Mouse (Mus musculus) bone marrow, adult 2 months (tissue): ENCODE results near the gene Arhgap10. TPM values are rescaled to one million over a fixed set of nuclear protein-coding genes. Genes with fewer than 3 reads are reported as not detected.
A peak's percentile ranks its signal among the peaks of the same experiment; 100 is the strongest.

ENCODE experiments used
- H3K27ac ChIP-seq: fragments of 200-500 bp; 2 replicates; pipeline ENCODE4 v1.5.1; 2012; ENCODE audit warnings: low read depth, mild to moderate bottlenecking, control low read depth, inconsistent platforms, low read length; ENCODE audit not compliant: control insufficient read depth, poor library complexity, insufficient read depth
- H3K4me1 ChIP-seq: fragments of 200-500 bp; 2 replicates; pipeline ENCODE4 v1.6.1; 2011; ENCODE audit warnings: low read length; ENCODE audit not compliant: control insufficient read depth, insufficient read depth
- H3K4me3 ChIP-seq: fragments of 200-500 bp; replicated peaks from 2 replicates; pipeline ENCODE3; 2011; ENCODE audit warnings: mild to moderate bottlenecking, low read depth, low read length, control low read depth; ENCODE audit not compliant: control insufficient read depth
- CTCF ChIP-seq: fragments of 200-500 bp; IDR thresholded peaks from 2 replicates; pipeline ENCODE4 v1.5.1; 2011; ENCODE audit warnings: low read length, control low read depth; ENCODE audit not compliant: control insufficient read depth, insufficient read depth
- POLR2A ChIP-seq: fragments of 200-500 bp; IDR thresholded peaks from 2 replicates; pipeline ENCODE4 v1.6.1; 2011; ENCODE audit warnings: low read depth, mild to moderate bottlenecking, control low read depth, low read length, borderline replicate concordance; ENCODE audit not compliant: control insufficient read depth
- WGBS: fragments of 180-500 bp; shearing (Covaris S2); methylation state at CpG from one replicate; pipeline ENCODE4 v1.1.7; 2018; 5-methylcytosine and 5-hydroxymethylcytosine counted together
- polyA plus RNA-seq: library from polyadenylated mRNA; stranded (reverse); fragments of >200 nt; gene quantifications from 2 replicates; pipeline ENCODE4 v1.2.4, GENCODE M21; 2011; ENCODE audit warnings: low replicate concordance; ENCODE audit not compliant: missing spikeins, insufficient read depth, insufficient read length

Gene Arhgap10
- polyA plus RNA-seq, 1 experiment = 11.8 TPM

DNA sequence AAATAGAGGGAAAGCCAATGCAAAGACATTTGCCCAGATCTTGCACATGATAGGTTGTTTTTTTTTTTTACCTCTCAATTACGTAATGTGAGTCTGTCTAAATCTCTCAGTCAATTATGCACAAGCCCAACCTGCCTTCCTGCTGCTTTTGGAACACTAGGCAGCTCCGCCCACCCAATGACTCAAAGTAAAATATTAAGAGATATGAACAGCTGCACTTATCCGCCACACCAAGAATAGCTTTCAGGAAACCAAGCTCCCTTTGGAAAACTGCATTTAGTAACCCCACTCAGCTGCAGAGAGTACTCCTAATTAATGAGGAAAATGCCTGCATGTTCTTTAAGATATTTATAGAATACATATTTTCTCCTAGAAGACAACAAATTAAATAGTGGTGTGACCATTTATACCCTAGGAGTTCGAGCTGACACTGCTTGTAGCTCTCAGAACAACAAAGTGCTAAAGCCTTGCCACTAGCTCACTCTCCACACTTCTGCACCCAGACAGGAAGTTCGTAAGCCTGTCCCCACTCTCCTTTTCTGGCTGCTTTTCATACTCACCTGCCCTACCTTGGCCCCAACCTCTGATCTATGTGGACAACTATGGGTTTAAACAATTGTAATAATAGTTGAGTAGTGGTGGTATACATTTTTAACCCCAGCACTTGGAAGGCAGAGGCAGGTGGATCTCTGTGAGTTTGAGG lies 25.2 kb downstream of the Arhgap10 start:
- WGBS = 35% methylated on average over 5 of the region's 5 CpGs
- no peak overlapping the region for H3K4me3 ChIP-seq
- H3K27ac ChIP-seq = no peak overlapping the region
- peaks cover 1% of the 10 kb centered on the region for H3K4me1 ChIP-seq
- TF ChIP-seq POLR2A (no peak), CTCF (no peak)

DNA sequence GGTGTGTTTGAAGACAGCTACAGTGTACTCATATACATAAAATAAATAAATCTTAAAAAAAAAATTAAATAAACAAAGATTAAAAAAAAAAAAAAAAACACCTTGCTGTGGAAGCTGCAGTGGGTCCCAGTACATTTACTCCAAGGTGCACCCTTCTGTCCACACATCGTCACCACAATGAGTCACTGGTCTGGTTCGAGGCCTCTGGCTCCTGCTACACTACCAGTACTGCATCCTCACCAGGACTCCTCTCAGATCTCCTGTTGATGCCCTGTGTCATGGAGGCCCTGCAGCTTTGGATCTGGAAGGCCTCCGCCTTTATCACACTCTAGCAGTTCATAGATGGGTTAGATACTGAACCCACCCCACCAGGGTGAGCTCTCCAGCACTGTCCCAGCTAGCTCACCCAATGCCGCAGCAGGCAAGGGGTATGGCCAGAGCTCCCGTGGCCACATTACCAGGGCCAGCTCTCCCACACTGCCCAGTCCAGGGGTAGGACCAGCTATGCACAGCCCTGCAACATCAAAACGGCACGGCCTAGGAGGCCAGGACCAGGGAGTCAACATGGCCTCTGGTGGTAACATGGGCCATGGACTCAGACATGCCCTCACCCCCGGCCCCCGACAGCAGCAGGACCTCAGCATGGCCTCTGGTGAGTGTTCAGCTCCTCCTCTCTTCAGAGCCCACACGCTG lies 26.4 kb downstream of the Arhgap10 start:
- Histone ChIP-seq H3K4me3 (no peak overlapping the region), H3K27ac (no peak overlapping the region), H3K4me1 (peaks cover 1% of the 10 kb centered on the region)
- WGBS = 73% methylated on average over 10 of the region's 10 CpGs
- TF ChIP-seq POLR2A = peak; percentile 12; the same call in 1 of the 2 replicates
- no peak for TF ChIP-seq CTCF

DNA sequence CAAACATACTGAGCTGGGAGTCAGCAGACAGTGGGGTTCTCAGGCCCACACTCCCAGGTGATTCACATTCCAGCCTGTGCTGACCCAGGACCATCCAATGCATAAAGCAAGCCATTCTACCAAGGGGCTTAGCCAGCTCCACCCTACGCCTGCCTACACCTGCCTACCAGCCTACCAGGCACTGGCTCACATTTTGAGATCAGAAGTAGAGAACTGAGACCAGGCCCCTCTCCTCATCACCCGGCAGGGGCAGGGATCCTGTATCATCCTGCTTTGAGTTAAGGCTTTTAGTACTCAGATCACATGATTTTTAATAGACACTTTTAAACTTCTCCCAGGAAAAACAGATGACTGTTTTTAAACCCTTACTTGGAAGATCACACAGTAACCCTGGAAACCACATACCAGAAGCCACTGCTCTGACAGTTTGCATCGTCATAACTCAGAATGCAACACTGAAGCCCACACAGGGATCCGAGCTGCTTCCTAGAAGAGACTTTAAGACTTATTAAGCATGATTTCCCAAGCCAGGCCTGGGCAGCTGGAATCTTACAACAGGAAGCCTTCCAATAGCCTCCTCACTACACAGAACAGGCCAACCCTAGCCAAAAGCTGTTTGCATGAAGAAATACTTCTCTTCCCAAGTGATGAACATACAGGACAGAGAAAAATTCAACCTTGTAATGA lies 27.5 kb downstream of the Arhgap10 start:
- H3K4me3 ChIP-seq = no peak overlapping the region
- peaks cover 1% of the 10 kb centered on the region for H3K4me1 ChIP-seq
- 42% methylated on average over 4 of the region's 4 CpGs for WGBS
- H3K27ac ChIP-seq = 0 out of 2 replicates have a peak overlapping the region, but pooled peaks have one; percentile 29
- TF ChIP-seq POLR2A (no peak), CTCF (no peak)

DNA sequence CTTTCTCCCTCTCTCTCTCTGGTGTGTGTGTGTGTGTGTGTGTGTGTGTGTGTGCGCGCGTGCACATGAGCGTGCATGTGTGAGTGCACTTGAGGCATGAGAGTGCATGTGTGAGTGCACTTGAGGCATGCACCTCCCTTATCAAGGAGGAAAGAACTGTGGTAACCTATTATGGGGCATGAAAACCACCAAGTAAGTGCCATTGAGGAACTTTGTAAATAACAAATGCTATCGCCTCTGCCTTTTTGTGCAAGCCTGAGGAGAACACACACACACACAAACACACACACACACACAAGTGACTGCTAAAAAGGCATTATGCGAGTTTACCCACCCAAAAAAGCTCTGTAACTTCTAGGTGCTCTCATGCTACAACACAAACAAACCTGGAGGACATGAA lies 28.5 kb downstream of the Arhgap10 start:
- peaks cover 6% of the 10 kb centered on the region for H3K4me1 ChIP-seq
- 80% methylated on average over 6 of the region's 6 CpGs for WGBS

DNA sequence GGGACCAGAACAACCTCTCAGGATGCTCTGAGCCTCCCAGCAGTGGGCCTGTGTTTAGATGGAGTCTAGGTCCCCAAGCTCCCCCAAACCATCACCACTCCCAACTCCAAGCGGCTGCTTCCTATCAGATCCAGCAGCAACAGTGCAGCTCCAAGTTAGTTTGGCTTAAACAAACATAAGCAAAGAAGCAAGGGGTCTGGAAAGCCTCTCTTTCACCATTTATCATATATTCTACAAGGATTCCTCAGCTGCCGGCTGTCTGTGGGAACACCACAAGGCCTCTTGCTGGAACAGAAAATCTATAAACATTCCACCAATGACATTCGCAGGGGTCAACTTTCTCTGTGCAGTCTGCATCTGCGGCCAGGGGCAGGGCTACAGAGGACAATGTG lies 29.5 kb downstream of the Arhgap10 start:
- no peak overlapping the region for H3K4me3 ChIP-seq
- H3K4me1 ChIP-seq = peaks cover 9% of the 10 kb centered on the region
- WGBS = 82% methylated on average over 4 of the region's 4 CpGs
- no peak overlapping the region for H3K27ac ChIP-seq
- no peak for TF ChIP-seq CTCF
- no peak for TF ChIP-seq POLR2A

More for the DNA sequence above, 28.5 kb downstream of the Arhgap10 start:
- no peak overlapping the region for H3K27ac ChIP-seq
- H3K4me3 ChIP-seq = no peak overlapping the region
- TF ChIP-seq POLR2A (no peak), CTCF (no peak)

DNA sequence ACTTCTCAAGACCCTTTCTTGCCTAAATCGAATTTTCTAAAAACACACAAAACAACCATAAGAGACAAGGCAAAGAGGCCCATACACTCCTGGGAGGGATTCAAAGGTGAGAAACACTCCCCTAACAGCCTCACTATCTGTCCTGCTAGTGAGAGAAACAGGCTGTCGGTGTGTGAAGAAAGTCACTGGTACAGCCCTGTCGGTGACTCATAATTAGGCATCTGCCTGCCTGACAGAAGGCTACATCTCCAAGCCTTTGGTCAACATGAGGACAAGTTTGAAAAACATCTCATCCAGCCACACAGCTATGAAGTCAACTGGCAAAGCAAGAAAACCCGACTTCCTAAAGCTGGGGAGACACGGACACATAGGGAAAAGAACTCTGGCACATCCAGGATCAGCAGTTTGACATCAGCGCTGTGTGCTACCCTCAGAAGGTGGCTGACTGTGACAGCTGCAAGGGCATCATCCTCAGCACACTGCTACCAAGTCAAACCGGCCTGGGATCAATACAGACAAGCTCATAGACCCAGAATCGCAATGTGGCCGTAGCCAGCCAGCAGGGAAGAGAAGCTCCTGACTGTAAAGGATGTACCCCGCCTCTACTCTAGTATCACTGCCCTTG lies 30.1 kb downstream of the Arhgap10 start:
- TF ChIP-seq POLR2A = no peak
- TF ChIP-seq CTCF = no peak
- Histone ChIP-seq H3K4me3 (no peak overlapping the region), H3K4me1 (peaks cover 11% of the 10 kb centered on the region), H3K27ac (no peak overlapping the region)
- WGBS = 80% methylated on average over 10 of the region's 10 CpGs

DNA sequence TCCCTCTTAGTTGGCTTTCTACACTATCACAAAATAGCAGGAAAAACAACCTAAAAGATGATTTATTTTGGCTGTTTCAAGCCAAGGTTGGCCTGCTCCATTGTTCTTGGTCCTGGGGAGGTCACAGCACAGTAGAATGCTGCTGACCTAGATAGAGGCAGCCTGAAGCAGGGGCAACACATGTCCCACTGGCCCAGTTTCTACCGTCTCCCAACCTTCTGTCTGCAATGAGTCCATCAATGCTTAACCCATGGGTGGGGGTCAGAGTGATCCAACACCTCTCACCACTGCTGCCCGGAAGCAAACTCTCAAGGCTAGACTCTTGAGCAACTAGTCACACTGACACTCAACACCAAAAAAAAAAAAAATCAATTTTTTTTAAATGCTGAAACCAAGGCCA lies 31.0 kb downstream of the Arhgap10 start:
- no peak for TF ChIP-seq POLR2A
- no peak overlapping the region for H3K27ac ChIP-seq
- no peak overlapping the region for H3K4me3 ChIP-seq
- 68% methylated on average over 2 of the region's 2 CpGs for WGBS
- H3K4me1 ChIP-seq = peaks cover 12% of the 10 kb centered on the region

DNA sequence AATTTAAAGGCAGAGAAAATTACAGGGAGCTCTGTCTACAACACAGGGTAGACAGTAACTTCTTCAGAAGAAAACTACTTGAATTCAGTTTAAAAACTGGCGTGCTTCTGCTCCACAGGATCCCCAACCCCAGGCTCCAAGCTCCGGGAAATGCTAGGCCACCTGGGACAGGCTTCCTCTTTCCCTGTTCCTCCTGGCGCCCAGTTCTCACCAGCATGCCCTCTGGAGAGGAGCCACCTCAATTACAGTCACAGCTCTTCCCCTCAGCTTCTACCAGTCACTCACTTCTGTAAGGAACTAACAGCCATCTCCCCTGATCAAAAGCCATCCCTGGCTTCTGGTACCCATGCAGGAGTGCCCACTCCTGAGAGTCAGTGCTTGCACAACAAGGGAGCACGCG lies 32.9 kb downstream of the Arhgap10 start:
- Histone ChIP-seq H3K27ac (peak overlapping the region; percentile 38; the same call in 1 of the 2 replicates), H3K4me3 (no peak overlapping the region), H3K4me1 (peaks cover 13% of the 10 kb centered on the region)
- TF ChIP-seq POLR2A (no peak), CTCF (no peak)
- 39% methylated on average over 5 of the region's 5 CpGs for WGBS
